Mouse (Mus musculus) stomach, postnatal 0 days (tissue): Measurements from ENCODE around the gene Grap2.

Experiments
- CTCF ChIP-seq: IDR thresholded peaks from 2 replicates; pipeline ENCODE4 v1.5.1; 2016; ENCODE audit warnings: antibody characterized with exemption, low read depth, mild to moderate bottlenecking, moderate library complexity
- EP300 ChIP-seq: optimal IDR thresholded peaks from 2 replicates; pipeline ENCODE3; 2016; ENCODE audit warnings: antibody characterized with exemption

DNA sequence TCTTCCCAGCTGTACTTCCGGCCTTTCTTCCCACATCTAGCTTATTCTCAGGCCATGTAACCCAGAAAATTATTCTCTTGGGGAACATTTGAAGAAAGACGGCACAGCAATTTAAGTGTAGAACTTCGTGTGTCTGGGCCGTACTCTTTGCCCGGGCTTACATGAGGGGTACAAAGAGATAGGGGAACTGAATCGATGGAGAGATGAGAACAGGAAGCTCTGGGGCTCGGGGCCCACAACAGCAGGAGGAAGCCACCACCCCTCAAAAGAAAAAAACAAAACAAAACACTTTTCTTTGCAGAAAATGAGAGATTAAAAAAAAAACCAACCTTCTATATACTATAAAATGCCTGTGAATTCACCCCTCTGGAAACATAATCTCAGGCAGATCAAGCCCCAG, 57.8 kb downstream of the Grap2 start:
- no peak for TF ChIP-seq CTCF
- TF ChIP-seq EP300, result no peak
